Mouse (Mus musculus) stomach, embryonic 15.5 days (tissue): ENCODE measurements around the gene Mcam. TPM values are rescaled to one million over a fixed set of nuclear protein-coding genes. Genes with fewer than 3 reads are reported as not detected.
A peak's percentile ranks its signal among the peaks of the same experiment; 100 is the strongest.

Experiments used
- ATAC-seq: fragments of 200-750 bp; cut with Nextera tagmentation; 2 replicates; pipeline ENCODE4 v1.8.0; 2017; ENCODE audit warnings: low read depth, moderate number of reproducible peaks, moderate TSS enrichment; ENCODE audit not compliant: insufficient read depth, low FRiP score
- H3K27ac ChIP-seq: fragments of 300-500 bp; sonication (generic); 2 replicates; pipeline ENCODE4 v1.5.1; 2015; ENCODE audit warnings: mild to moderate bottlenecking, inconsistent platforms
- H3K27me3 ChIP-seq: fragments of 300-500 bp; sonication (generic); replicated peaks from 2 replicates; pipeline ENCODE4 v1.6.1; 2015; ENCODE audit warnings: inconsistent platforms
- H3K36me3 ChIP-seq: fragments of 300-500 bp; sonication (generic); 2 replicates; pipeline ENCODE4 v1.6.1; 2015; ENCODE audit warnings: inconsistent platforms
- H3K4me1 ChIP-seq: fragments of 300-500 bp; sonication (generic); 2 replicates; pipeline ENCODE4 v1.6.1; 2015; ENCODE audit warnings: inconsistent platforms
- H3K4me2 ChIP-seq: fragments of 300-500 bp; sonication (generic); 2 replicates; pipeline ENCODE4 v1.6.1; 2015; ENCODE audit warnings: mild to moderate bottlenecking, inconsistent platforms
- H3K4me3 ChIP-seq: fragments of 300-500 bp; sonication (generic); replicated peaks from 2 replicates; pipeline ENCODE4 v1.5.1; 2015; ENCODE audit warnings: inconsistent platforms
- H3K9ac ChIP-seq: fragments of 300-500 bp; sonication (generic); 2 replicates; pipeline ENCODE4 v1.6.1; 2015; ENCODE audit warnings: inconsistent platforms
- H3K9me3 ChIP-seq: fragments of 300-500 bp; sonication (generic); 2 replicates; pipeline ENCODE4 v1.6.1; 2016; ENCODE audit warnings: inconsistent platforms
- WGBS: fragments of 180-500 bp; shearing (Covaris S2); methylation state at CpG from one replicate; pipeline ENCODE4 v1.1.7; 2015; 5-methylcytosine and 5-hydroxymethylcytosine counted together
- polyA plus RNA-seq: library from polyadenylated mRNA; unstranded; fragments of >200 nt; fragmentation: Nextera tagmentation; extraction: Ambion mirVana; gene quantifications from 2 replicates; pipeline ENCODE4 v1.2.1, GENCODE M21; 2015

Mcam gene
- polyA plus RNA-seq, 1 experiment from 2014 or later = 38.3 TPM

- Histone ChIP-seq H3K4me2 (no peak overlapping the region), H3K4me1 (no peaks in the 10 kb centered on the region), H3K36me3 (peaks cover 15% of the 10 kb centered on the region; the same call in 1 of the 2 replicates), H3K9me3 (no peaks in the 10 kb centered on the region), H3K4me3 (no peak overlapping the region), H3K9ac (no peak overlapping the region), H3K27me3 (no peaks in the 10 kb centered on the region), H3K27ac (peak overlapping the region; percentile 18; the same call in 1 of the 2 replicates)
- no peak for ATAC-seq
- 80% methylated on average over 5 of the region's 5 CpGs for WGBS
Measured at GRCm38 (mm10) chr9:44143421-44143820, 9.2 kb downstream of the Mcam start.

GRCm38 (mm10) chr9:44144023-44144717 is 9.9 kb downstream of the Mcam start:
- Histone ChIP-seq H3K27me3 (no peaks in the 10 kb centered on the region), H3K4me1 (no peaks in the 10 kb centered on the region), H3K36me3 (peaks cover 17% of the 10 kb centered on the region; the same call in 1 of the 2 replicates), H3K4me2 (no peak overlapping the region), H3K4me3 (no peak overlapping the region), H3K9ac (no peak overlapping the region), H3K27ac (no peak overlapping the region), H3K9me3 (no peaks in the 10 kb centered on the region)
- WGBS = 38% methylated on average over 7 of the region's 8 CpGs
- peak; percentile 47; the same call in 1 of the 2 replicates for ATAC-seq

- H3K27ac ChIP-seq = no peak overlapping the region
- peaks cover 17% of the 10 kb centered on the region; the same call in 1 of the 2 replicates for H3K36me3 ChIP-seq
Measured at GRCm38 (mm10) chr9:44144718-44145060, 10.4 kb downstream of the Mcam start.

GRCm38 (mm10) chr9:44147290-44147689 is 13.0 kb downstream of the Mcam start:
- H3K4me2 ChIP-seq = no peak overlapping the region
- H3K27ac ChIP-seq = no peak overlapping the region
- no peak overlapping the region for H3K4me3 ChIP-seq
- 64% methylated on average over 3 of the region's 3 CpGs for WGBS
- no peaks in the 10 kb centered on the region for H3K27me3 ChIP-seq
- H3K9me3 ChIP-seq = no peaks in the 10 kb centered on the region
- no peak for ATAC-seq
- no peaks in the 10 kb centered on the region for H3K4me1 ChIP-seq
- H3K36me3 ChIP-seq = peaks cover 27% of the 10 kb centered on the region
- no peak overlapping the region for H3K9ac ChIP-seq

More at GRCm38 (mm10) chr9:44144718-44145060, 10.4 kb downstream of the Mcam start:
- Histone ChIP-seq H3K4me1 (no peaks in the 10 kb centered on the region), H3K9ac (no peak overlapping the region), H3K4me2 (no peak overlapping the region), H3K9me3 (no peaks in the 10 kb centered on the region), H3K27me3 (no peaks in the 10 kb centered on the region), H3K4me3 (no peak overlapping the region)
- ATAC-seq = no peak

- ATAC-seq = no peak
- no peaks in the 10 kb centered on the region for H3K9me3 ChIP-seq
- no peak overlapping the region for H3K4me2 ChIP-seq
- peaks cover 46% of the 10 kb centered on the region for H3K36me3 ChIP-seq
- H3K27ac ChIP-seq = no peak overlapping the region
- H3K27me3 ChIP-seq = no peaks in the 10 kb centered on the region
- H3K9ac ChIP-seq = no peak overlapping the region
- WGBS = 78% methylated on average over 3 of the region's 3 CpGs
- no peaks in the 10 kb centered on the region for H3K4me1 ChIP-seq
- H3K4me3 ChIP-seq = no peak overlapping the region
Measured at GRCm38 (mm10) chr9:44159886-44160285, 25.6 kb downstream of the Mcam start.

- Histone ChIP-seq H3K27ac (no peak overlapping the region), H3K4me1 (peaks cover 4% of the 10 kb centered on the region; the same call in 1 of the 2 replicates), H3K9ac (no peak overlapping the region), H3K4me3 (no peak overlapping the region), H3K4me2 (no peak overlapping the region), H3K36me3 (peaks cover 23% of the 10 kb centered on the region), H3K9me3 (no peaks in the 10 kb centered on the region), H3K27me3 (no peaks in the 10 kb centered on the region)
- 80% methylated on average over 5 of the region's 5 CpGs for WGBS
- no peak for ATAC-seq
Measured at GRCm38 (mm10) chr9:44168931-44169330, 34.7 kb downstream of the Mcam start.

GRCm38 (mm10) chr9:44170691-44171151 is 36.5 kb downstream of the Mcam start:
- ATAC-seq = no peak

GRCm38 (mm10) chr9:44175556-44175955 is 41.3 kb downstream of the Mcam start:
- Histone ChIP-seq H3K4me1 (peaks cover 12% of the 10 kb centered on the region; the same call in 1 of the 2 replicates), H3K27me3 (no peaks in the 10 kb centered on the region), H3K36me3 (peaks cover 10% of the 10 kb centered on the region), H3K4me3 (no peak overlapping the region), H3K27ac (peak overlapping the region; percentile 68), H3K9me3 (no peaks in the 10 kb centered on the region), H3K4me2 (0 out of 2 replicates have a peak overlapping the region, but pooled peaks have one; percentile 10), H3K9ac (no peak overlapping the region)
- 40% methylated on average over 6 of the region's 6 CpGs for WGBS
- no peak; the same call in 1 of the 2 replicates for ATAC-seq

More at GRCm38 (mm10) chr9:44170691-44171151, 36.5 kb downstream of the Mcam start:
- Histone ChIP-seq H3K9me3 (no peaks in the 10 kb centered on the region), H3K36me3 (peaks cover 15% of the 10 kb centered on the region), H3K4me2 (no peak overlapping the region), H3K9ac (no peak overlapping the region), H3K4me1 (peaks cover 8% of the 10 kb centered on the region; the same call in 1 of the 2 replicates), H3K27ac (no peak overlapping the region), H3K4me3 (no peak overlapping the region), H3K27me3 (no peaks in the 10 kb centered on the region)
- 73% methylated on average over 3 of the region's 3 CpGs for WGBS

- Histone ChIP-seq H3K4me2 (0 out of 2 replicates have a peak overlapping the region, but pooled peaks have one; percentile 10), H3K4me3 (no peak overlapping the region), H3K4me1 (peaks cover 12% of the 10 kb centered on the region; the same call in 1 of the 2 replicates), H3K9ac (no peak overlapping the region), H3K27ac (peak overlapping the region; percentile 68), H3K9me3 (no peaks in the 10 kb centered on the region), H3K36me3 (peaks cover 8% of the 10 kb centered on the region), H3K27me3 (no peaks in the 10 kb centered on the region)
- no peak for ATAC-seq
- WGBS = 76% methylated on average over 1 of the region's 1 CpGs
Measured at GRCm38 (mm10) chr9:44175957-44176356, 41.7 kb downstream of the Mcam start.

GRCm38 (mm10) chr9:44177405-44177804 is 43.1 kb downstream of the Mcam start:
- H3K4me3 ChIP-seq = no peak overlapping the region
- WGBS = 67% methylated on average over 2 of the region's 2 CpGs
- ATAC-seq = no peak

GRCm38 (mm10) chr9:44178389-44178788 is 44.1 kb downstream of the Mcam start:
- ATAC-seq = no peak; the same call in 1 of the 2 replicates
- H3K36me3 ChIP-seq = no peaks in the 10 kb centered on the region; the same call in 1 of the 2 replicates
- no peak overlapping the region for H3K27ac ChIP-seq
- H3K9me3 ChIP-seq = no peaks in the 10 kb centered on the region
- H3K9ac ChIP-seq = no peak overlapping the region
- H3K4me2 ChIP-seq = no peak overlapping the region
- H3K27me3 ChIP-seq = no peaks in the 10 kb centered on the region
- WGBS = 88% methylated on average over 14 of the region's 14 CpGs
- 0 out of 2 replicates have a peak, but pooled peaks cover 7% of the 10 kb centered on the region for H3K4me1 ChIP-seq
- no peak overlapping the region for H3K4me3 ChIP-seq

More at GRCm38 (mm10) chr9:44177405-44177804, 43.1 kb downstream of the Mcam start:
- Histone ChIP-seq H3K9me3 (no peaks in the 10 kb centered on the region), H3K4me2 (no peak overlapping the region), H3K27me3 (no peaks in the 10 kb centered on the region), H3K9ac (no peak overlapping the region), H3K36me3 (no peaks in the 10 kb centered on the region; the same call in 1 of the 2 replicates), H3K4me1 (0 out of 2 replicates have a peak, but pooled peaks cover 7% of the 10 kb centered on the region), H3K27ac (no peak overlapping the region)

- H3K36me3 ChIP-seq = no peaks in the 10 kb centered on the region; the same call in 1 of the 2 replicates
- 94% methylated on average over 12 of the region's 12 CpGs for WGBS
- H3K4me1 ChIP-seq = 0 out of 2 replicates have a peak, but pooled peaks cover 7% of the 10 kb centered on the region
- no peak overlapping the region for H3K4me3 ChIP-seq
- H3K9me3 ChIP-seq = no peaks in the 10 kb centered on the region
- no peak for ATAC-seq
- H3K9ac ChIP-seq = no peak overlapping the region
- no peak overlapping the region for H3K4me2 ChIP-seq
- no peak overlapping the region for H3K27ac ChIP-seq
- no peaks in the 10 kb centered on the region for H3K27me3 ChIP-seq
Measured at GRCm38 (mm10) chr9:44178811-44179210, 44.5 kb downstream of the Mcam start.
